Mouse (Mus musculus) heart, postnatal 0 days (tissue): ENCODE measurements around the gene Tex35.

Experiments
- CTCF ChIP-seq: IDR thresholded peaks from 2 replicates; pipeline ENCODE4 v1.5.1; 2016; ENCODE audit warnings: antibody characterized with exemption, control low read depth, low read depth
- EP300 ChIP-seq: IDR thresholded peaks from 2 replicates; pipeline ENCODE4 v1.6.1; 2016; ENCODE audit warnings: antibody characterized with exemption, low read depth

DNA sequence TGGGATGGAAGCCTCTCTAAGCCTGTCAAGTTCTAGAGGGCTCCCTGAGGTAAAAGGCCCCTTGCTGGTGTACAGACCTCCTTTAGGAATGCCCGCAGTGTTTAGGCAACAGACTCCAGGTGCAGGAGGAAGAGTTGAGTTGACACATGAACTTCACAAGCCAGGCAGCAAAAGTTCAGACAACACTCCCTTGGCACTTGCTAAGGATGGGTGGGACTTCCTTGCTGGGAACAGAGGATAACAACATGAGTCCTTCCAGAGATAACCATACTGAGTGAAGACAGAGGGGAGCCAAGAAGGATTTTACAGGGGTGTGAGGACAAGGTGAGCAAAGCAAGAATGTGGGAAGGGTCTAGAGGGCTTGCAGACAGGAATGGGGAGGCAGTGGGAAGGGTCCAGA, 15.9 kb downstream of the Tex35 start:
- TF ChIP-seq CTCF (no peak), EP300 (no peak)
